Mouse (Mus musculus) adrenal gland, postnatal 4 days (tissue): ENCODE data around the gene Fyn. TPM values are rescaled to one million over a fixed set of nuclear protein-coding genes. Genes with fewer than 3 reads are reported as not detected.

Source experiments
- DNase-seq, 2 experiments: peaks; one replicate each; pipeline ENCODE4 v3.0.0; 2021 to 2022; ENCODE audit warnings: low spot score in 2 of 2, mixed read lengths in 2 of 2
- total RNA-seq, 2 experiments: library from RNA; stranded (reverse); gene quantifications; 2 replicates each; pipeline ENCODE4 v1.2.3; 2021

Fyn gene
- total RNA-seq, 2 experiments from 2014 or later: 67.7 to 74.4 TPM

- no peak for DNase-seq
These were observed 100.7 kb downstream of the Fyn start for GRCm38 (mm10) chr10:39469341-39469740.

GRCm38 (mm10) chr10:39470321-39470720 lies 101.7 kb downstream of the Fyn start:
- DNase-seq: no peak

GRCm38 (mm10) chr10:39471040-39471713 lies 102.5 kb downstream of the Fyn start:
- DNase-seq: no peak

GRCm38 (mm10) chr10:39471714-39472531 lies 103.3 kb downstream of the Fyn start:
- DNase-seq: no peak

GRCm38 (mm10) chr10:39472923-39473322 lies 104.3 kb downstream of the Fyn start:
- DNase-seq: no peak

GRCm38 (mm10) chr10:39479361-39479760 lies 110.7 kb downstream of the Fyn start:
- DNase-seq: no peak

GRCm38 (mm10) chr10:39484382-39484826 lies 115.7 kb downstream of the Fyn start:
- DNase-seq: no peak

GRCm38 (mm10) chr10:39484892-39485291 lies 116.2 kb downstream of the Fyn start:
- no peak for DNase-seq

GRCm38 (mm10) chr10:39485939-39486338 lies 117.3 kb downstream of the Fyn start:
- no peak for DNase-seq

- no peak for DNase-seq
These were observed 118.1 kb downstream of the Fyn start for GRCm38 (mm10) chr10:39486501-39487450.

GRCm38 (mm10) chr10:39487740-39488415 lies 119.2 kb downstream of the Fyn start:
- DNase-seq: no peak

GRCm38 (mm10) chr10:39488542-39488941 lies 119.9 kb downstream of the Fyn start:
- DNase-seq: no peak

GRCm38 (mm10) chr10:39488956-39489355 lies 120.3 kb downstream of the Fyn start:
- DNase-seq: no peak

- DNase-seq: no peak
These were observed 121.9 kb downstream of the Fyn start for GRCm38 (mm10) chr10:39490349-39491121.

- no peak for DNase-seq
These were observed 123.5 kb downstream of the Fyn start for GRCm38 (mm10) chr10:39492146-39492545.

- DNase-seq: no peak
These were observed 124.4 kb downstream of the Fyn start for GRCm38 (mm10) chr10:39493007-39493406.

GRCm38 (mm10) chr10:39498641-39499040 lies 130.0 kb downstream of the Fyn start:
- DNase-seq: no peak

GRCm38 (mm10) chr10:39501571-39501970 lies 132.9 kb downstream of the Fyn start:
- no peak for DNase-seq

- peak in 1 of 2 experiments; percentile 39 for DNase-seq
These were observed 133.5 kb downstream of the Fyn start for GRCm38 (mm10) chr10:39501977-39502706.
